Mouse (Mus musculus) kidney, postnatal 10 days (tissue): ENCODE measurements around the gene Mast3.

Experiments used
- DNase-seq: peaks from one replicate; pipeline ENCODE4 v3.0.0; 2021; ENCODE audit warnings: mixed read lengths

Gene Mast3

GRCm38 (mm10) chr8:70804481-70805206 is at the start of gene Mast3:
Gene Mast3 (minus strand): TSS chr8:70805054.
- peak; percentile 94 for DNase-seq

- DNase-seq = no peak
Measured at GRCm38 (mm10) chr8:70853863-70854262, 49.0 kb upstream of the Mast3 start.

- no peak for DNase-seq
Measured at GRCm38 (mm10) chr8:70852595-70853231, 47.9 kb upstream of the Mast3 start.

- no peak for DNase-seq
Measured at GRCm38 (mm10) chr8:70851837-70852236, 47.0 kb upstream of the Mast3 start.

DNA sequence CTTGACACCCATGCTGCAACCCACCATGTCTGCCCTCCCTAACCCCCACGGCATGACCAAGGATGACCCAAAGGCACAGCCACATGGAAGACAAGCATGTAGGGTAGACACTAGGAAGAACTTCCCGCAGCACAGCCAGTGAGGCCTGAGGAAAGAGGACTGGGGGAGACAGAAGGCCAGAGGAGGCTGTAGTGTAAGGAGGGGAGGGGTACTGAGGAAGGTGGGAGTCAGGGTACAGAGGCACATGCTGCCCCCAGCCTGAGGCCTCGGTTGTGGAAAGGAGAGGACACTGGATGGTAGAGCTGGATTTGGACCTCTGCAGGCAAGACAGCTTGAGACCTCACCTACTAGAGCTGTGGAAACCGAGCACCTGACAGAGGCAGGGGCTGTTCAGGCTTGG is 46.1 kb upstream of the Mast3 start:
- DNase-seq = no peak

GRCm38 (mm10) chr8:70850132-70850845 is 45.4 kb upstream of the Mast3 start:
- DNase-seq = no peak

DNA sequence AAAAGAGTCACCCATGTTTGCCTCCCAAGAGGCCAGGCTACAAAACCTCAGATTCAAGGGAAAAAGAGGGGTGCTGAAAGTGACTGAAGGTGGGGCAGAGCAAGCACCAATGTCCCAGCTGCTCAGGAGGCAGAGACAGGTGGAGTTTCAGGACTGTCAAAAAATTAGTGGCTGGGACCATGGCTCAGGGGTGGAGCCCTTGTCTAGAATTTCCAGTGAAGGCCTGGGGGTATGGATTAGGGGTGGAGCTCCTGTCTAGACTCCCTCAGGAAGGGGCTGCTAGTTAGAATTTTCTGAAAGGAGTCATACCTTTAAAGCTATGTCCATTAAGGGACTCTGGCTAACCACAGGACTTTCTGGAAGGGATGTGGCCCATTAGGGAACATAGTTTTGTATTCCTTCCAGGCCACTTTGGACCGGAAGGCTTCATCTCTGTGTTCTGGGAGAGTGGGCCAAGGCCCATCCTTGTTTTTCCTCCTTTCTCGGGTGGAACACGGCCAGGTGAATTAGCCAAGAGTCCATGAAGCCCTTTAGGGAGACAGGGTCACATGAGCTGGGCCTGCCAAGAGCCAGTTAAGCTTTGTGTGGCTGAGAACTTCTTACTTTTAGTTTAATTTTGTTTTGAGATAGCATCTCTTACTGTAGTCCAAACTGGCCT is 44.6 kb upstream of the Mast3 start:
- no peak for DNase-seq

- DNase-seq = no peak
Measured at GRCm38 (mm10) chr8:70846371-70847154, 41.7 kb upstream of the Mast3 start.

DNA sequence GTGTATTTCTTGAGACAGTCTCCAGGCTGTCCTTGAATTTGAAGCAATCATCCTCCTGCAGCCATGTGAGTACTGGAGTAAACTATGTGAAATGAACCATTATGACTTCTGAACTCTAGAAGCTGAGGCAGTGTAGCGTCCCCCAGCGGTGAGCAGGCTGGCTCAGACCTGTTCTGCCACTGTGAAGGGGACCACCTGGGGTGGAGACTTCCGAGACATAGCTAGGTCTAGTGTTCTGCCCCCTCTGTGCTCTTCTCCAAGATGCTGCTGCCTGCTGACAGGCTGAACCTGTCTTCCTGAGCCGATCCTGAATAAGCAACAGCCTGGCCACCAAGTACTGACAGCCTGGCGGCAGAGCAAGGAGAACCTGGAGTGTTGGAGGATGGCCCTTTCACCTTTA is 40.3 kb upstream of the Mast3 start:
- DNase-seq = no peak

DNA sequence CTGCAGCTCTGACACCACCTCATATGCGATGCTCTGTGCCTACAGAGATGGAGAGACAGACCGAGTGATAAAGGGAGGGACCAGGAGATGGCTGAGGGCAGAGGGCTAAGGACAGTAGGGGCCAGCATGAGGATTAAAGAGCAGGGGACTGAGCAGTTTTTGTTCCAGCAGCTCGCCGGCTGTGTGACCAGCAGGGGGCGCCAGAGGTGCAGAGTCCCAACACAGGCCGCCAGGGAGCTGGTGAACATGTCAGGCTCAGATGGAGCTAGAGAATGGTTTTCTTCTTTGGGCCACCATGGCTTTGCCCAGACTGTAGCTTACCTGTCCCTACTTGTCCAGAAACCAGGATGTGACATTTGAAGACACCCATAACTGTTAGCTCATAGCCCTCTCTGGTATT is 39.7 kb upstream of the Mast3 start:
- peak; percentile 96 for DNase-seq

DNA sequence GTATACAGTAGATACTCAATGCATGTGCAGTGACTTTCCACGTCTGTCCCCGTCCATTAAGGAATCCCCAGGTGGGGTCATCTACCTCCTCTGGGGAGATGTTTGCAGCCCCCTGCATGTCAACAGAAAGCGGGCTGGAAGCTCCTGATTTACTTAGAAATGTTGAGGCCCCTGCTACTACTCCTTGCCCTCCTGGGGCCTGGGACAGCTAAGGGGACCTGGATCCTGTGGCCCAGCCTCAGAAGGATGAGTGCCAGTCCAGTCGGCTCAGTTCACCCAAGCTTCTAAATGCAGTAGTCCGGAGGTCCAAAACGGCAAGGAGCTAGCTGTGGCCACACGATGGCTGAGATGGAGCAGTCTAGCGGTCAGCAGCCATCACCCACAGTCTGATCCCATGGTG is 39.1 kb upstream of the Mast3 start:
- no peak for DNase-seq

DNA sequence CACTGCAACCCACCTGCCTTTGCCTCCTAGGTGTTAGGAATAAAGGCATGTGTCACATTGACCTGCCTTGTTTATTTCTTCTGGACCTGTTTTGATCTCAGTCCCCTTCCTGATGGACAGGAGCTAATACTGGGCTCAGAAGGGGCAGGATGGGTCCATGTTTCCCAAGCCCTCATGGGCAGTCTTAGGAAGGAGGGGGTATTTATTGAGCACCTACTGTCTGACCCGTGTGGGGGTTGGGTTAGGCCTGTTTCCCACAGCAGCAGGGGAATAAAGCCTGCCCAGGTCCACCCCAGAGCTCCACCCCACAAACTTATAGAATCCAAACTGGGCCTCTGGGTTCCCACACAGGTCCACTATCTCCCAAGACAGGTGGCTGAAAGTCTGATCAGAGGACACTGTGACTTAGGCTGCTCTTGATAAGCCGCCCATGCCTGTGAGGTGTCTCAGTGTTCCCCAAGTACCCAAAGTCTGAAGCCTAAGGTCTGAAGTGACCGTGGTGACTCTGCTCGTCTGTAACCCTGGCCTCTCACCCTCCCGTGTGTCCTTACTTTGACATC is 38.4 kb upstream of the Mast3 start:
- DNase-seq = no peak

GRCm38 (mm10) chr8:70842484-70842883 is 37.6 kb upstream of the Mast3 start:
- no peak for DNase-seq

DNA sequence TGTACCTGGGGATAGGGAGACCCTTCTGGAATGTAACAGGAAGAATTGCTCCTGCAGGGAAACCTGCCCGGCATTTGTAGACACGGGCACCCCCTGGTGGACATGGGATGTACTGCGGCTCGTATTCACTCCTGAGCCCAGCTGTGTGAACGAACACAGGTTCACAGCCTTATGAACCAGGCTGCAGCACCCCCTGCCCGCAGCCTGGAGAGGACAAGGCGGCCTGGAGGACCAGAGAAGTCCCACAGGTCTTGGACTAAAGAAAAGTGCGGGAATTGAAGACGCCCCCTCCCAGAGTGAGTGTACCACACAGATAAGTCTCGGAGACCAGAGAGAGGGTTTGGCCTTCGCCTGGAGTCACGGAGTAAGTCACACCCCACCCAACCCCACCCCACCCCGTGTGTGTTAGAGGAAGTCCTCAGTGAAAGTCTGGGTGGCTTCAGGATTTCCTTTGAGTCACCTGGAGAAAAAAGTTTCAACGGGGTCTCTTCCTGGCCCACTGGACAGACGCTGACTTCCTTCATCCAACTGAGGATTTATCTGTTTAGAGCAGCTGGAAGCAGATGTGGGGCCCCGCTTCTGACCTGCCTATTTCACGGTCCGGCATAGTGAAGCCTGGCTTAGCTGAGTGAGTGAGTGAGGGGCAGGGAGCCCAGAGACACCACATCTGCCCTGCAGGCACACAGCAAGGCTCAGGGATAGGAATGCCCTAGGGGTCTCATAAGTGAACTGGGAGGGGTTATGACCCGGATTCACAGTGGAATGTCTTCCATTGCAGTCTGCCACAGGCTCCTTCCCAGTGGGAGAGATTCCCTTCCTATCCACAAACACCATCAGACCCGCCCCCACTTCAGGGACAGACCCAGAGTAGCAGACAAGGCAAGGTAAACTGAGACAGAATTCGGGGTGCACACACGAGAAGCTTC is 36.6 kb upstream of the Mast3 start:
- DNase-seq = peak; percentile 94

- DNase-seq = peak; percentile 70
Measured at GRCm38 (mm10) chr8:70840590-70840989, 35.7 kb upstream of the Mast3 start.

GRCm38 (mm10) chr8:70839408-70840351 is 34.8 kb upstream of the Mast3 start, which contains the start of gene Arrdc2:
Gene Arrdc2 (minus strand): TSS chr8:70839720.
- peak; percentile 100 for DNase-seq

- no peak for DNase-seq
Measured at GRCm38 (mm10) chr8:70838654-70839407, 34.0 kb upstream of the Mast3 start.

DNA sequence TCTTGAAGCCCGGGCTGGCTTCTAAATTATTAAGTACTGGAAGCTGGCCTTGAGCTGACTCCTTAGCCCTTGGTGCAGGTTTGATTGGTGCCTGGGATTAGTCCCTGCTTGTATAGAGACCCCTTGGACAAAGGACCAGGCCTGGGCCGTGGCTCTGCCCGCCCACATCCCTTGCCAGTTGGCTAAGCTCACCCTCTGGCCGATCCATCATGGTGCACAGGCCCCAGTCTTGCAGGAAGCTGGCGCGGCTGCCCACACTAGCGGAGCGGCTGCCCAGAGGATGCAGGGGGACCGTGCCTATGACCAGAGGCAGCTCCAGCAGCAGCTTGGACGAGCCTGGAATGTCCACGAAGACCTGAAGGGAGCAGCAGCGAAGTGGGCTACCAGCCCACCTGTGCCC is 31.8 kb upstream of the Mast3 start:
- DNase-seq = no peak

DNA sequence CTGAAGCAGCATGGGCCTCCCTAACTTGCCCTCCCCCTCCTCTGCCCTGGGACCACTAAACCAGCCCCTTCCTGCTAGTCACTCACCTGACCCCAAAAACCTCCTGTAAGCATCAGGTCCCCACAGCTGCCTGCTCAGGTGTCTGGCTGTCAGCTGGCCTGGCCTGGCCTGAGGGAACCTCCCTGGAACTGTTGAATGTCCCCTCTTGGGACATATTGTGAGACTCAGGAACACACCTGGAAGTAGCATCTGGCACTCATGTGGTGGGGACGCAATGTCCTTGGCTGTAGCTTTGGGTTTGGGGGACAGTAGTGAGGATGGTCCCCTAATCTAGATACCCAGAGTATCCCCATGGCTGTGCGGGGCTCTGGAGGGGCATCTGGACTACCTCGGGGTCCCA is 29.2 kb upstream of the Mast3 start:
- no peak for DNase-seq
